Mouse (Mus musculus) thymus, postnatal 36 days (tissue): ENCODE data around the gene Zfp874a.
A peak's percentile ranks its signal among the peaks of the same experiment; 100 is the strongest.
"Not testable (repeated sequence)": the region's sequence is repeated elsewhere in the genome, so short reads cannot be mapped to it uniquely, and the experiment has no call there.

ENCODE experiments used
- DNase-seq, 2 experiments: peaks; one replicate each; pipeline ENCODE4 v3.0.0; 2022; ENCODE audit warnings: mixed read lengths in 2 of 2

Gene Zfp874a

DNA sequence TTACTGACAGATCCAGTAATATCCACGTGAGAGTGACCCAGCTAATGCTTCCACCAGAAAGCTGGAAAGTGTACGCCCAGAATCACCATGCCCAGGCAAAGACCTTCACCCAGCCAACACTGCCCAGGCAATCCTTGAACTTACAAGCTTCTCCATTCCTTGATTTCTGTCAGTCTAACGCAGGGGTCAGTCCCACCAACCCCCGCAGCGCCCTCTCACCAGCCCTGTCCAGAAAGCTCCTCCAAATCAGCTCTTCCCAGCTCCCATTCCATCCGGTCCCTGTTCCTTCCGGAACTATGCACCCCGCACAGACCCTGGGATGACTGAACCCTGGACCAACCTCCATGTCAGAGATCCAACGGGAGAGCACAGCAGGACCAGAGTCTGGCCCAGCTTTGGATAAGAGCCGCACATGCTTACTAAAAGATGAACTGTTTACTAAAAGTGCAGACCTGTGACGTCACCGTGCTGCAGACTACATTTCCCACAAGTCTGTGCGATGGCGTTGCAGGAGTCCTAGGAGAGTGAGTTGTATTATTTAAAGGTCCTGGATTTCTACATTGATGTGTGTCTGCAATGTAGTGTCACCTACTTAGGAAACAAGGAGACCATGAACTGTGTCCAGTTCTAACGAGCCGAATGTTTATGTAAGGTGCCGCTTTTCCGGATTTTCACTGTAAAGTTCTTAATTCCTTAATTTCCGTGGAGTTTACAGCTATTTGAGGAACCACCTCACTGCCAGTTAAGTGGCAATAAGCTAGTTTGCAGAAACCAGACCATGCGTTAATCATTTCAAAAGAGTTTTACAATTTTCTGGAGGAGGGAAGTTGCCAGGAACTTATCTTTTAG, at the start of gene Zfp874a:
Gene Zfp874a (minus strand): TSS at position 453 of the 849 bp plus-strand sequence.
- peak; percentile 84 to 87 for DNase-seq

DNA sequence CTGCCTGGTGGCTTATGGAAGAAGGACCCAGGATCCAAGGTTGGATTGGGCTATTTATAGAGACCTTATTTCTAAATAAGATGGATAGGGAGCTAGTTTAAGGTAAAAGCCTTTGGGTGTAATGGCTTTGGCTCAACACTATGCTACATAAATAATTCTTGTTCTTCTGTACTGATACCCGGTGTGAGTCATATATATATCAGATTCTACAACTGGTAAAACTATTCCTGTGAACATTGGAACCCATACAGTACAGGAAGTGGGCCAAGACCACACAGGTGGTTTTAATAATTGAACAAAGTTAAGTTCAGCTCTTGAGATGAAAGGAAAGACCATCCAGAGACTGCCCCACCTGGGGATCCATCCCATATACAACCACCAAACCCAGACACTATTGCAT, 49.5 kb upstream of the Zfp874a start:
- no peak for DNase-seq

DNA sequence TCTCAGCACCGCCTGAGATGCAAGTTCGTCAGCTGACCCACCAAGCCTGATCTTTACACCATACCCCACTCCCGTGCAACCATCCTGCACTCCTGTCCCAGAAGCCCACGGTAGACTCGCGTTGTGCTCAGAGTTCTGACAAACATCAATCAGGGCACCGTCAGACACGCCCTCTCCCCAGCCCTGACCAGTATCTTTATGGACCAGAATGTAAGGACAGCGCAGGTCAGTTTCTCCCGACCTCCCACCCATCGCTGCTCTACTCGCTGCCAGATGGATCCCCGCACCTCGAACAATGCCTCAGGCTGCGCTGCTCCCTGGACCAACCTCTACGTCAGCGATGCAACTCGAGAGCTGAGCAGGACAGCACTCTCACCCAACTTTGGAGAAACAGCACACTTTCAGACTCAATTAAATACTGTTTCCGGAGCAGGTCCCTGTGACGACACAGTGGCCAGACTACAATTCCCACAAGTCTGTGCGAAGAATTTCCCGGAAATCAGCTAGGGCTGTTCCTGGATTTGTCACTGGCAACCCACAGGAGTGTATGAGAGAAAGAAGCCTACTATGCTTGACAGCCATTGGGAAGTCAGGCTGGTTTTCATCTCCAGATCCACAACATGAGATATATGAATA, 48.8 kb upstream of the Zfp874a start, which contains the start of gene Zfp58:
Gene Zfp58 (minus strand): TSS at position 472 of the 636 bp plus-strand sequence.
- DNase-seq, result peak; percentile 75 to 81

DNA sequence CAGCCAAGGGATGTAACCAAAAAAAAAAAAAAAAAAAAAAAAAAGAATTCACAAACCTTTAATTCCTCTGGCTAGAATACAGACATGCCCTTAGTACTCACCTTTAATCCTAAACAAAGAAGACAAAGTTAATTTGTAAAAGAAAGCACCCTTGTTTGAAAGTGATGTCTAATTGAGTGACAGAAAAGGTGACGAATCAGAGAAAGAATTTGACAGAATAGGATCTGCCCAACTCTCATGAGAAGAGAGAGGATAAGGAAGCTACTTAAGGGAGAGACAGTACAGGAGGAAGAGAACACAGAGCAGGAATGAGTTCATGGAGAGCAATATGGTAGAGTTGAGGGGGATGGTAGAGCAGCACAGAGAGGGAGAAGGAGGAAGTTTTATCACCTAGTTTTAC, 44.2 kb upstream of the Zfp874a start:
- no peak for DNase-seq

DNA sequence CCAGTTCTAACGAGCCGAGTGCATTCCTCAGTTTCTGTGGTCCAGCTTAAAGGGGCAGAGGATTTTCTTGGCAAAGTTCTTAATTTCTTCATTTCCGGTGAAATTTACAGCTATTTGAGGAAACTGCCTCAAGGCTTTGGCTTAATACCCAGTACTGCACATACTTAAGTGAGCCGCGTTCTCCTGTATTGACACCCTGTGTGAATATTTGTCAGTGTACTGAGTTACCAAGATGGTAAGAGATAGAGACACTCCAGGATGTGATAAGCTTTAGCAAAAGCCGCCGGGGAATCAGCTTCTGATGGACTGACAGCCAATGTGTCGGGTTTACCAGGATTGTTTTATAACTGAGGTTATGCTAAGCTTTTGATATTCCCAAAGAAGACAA, 33.0 kb upstream of the Zfp874a start:
- DNase-seq, result no peak

DNA sequence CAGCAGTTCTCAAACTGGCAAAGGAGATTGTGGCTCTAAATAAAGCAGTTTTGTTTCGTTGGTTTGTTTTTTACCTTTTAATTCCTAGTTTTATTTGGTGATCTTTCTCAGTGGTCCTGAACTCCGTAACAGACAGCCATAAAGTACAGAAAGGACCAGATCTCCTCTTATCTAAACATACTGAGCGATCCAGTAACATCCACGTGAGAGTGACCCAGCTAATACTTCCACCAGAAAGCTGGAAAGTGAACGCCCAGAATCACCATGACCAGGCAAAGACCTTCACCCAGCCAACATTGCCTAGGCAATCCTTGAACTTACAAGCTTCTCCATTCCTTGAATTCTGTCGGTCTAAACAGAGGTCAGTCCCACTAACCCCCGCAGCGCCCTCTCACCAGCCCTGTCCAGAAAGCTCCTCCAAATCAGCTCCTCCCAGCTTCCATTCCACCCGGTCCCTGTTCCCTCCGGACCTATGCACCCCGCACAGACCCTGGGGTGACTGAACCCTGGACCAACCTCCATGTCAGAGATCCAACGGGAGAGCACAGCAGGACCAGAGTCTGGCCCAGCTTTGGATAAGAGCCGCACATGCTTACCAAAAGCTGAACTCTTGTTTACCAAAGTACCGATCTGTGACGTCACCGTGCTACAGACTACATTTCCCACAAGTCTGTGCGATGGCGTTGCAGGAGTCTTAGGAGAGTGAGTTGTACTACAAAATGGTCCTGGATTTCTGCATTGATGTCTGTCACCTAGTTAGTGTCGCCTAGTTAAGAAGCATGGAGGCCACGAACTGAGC, 32.4 kb upstream of the Zfp874a start, which contains the start of gene Zfp874b:
Gene Zfp874b (minus strand): TSS at position 634 of the 799 bp plus-strand sequence.
- DNase-seq, result peak; percentile 83 to 86

DNA sequence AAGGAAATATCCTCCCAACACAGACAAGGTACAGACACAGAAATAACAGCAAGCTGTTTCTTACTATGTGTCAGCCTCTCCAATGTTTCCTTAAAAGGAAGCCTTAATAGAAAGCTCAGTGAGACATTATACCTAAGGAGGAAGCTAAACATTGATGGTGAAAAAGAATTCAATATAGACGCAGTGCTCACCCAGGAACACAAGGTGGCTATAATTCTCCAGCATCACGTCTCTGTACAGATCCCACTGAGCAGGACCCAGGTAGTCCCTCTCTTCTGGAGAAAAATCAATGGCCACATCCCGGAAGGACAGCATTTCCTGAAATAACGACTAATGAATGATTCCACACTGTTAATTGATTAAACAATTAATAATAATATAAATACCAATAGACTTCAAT, 30.1 kb upstream of the Zfp874a start:
- no peak for DNase-seq

DNA sequence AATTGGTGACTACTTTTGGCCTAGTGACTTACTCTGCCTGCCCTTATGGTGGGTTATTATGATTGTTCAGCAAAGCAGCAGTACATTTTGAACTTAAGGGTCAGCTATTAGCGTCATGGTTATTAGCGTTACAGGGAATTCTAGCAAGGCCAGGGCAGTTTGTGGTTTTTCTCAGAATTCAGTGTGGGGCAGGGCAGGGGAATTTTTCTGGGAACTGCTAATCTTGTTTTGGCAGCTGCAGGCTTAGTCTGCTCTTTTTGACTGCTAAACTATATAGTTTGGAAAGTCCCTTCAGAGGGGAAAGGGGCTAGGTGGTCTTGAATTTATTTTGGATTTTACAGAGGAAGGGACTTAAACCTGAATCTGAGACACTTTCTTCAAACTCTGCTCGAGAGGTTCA, 17.9 kb upstream of the Zfp874a start:
- no peak for DNase-seq

DNA sequence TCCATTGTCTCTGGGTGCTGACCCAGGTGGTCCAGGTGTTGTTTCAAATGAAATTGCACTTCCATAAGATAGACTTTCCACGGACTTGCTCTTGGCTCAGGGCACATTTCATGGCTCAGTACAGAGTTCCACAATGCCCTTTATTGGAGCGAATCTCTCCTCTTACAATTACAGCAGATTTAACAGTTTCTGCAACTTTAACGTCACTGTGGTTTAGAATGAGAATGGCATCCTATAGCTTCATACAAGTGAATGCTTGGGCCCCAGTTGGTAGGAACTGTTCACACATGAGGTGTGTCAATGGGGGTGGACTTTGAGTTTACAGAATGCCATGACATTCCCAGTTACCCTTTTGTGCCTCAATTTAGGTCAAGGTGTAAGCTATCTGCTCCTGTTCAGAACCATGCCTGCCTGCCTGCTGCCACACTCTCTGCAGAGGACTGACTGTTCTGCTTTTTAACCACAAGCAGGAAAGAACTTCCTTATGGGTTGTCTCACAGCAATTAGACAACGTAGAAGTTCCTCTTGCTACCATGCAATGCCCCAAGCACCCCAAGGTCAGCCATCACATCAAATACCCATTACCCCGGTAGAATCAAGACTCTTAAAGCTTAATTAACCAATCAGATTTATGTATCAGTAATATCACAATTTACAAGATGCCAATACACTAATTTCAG, 12.2 kb upstream of the Zfp874a start:
- not testable (repeated sequence) for DNase-seq

DNA sequence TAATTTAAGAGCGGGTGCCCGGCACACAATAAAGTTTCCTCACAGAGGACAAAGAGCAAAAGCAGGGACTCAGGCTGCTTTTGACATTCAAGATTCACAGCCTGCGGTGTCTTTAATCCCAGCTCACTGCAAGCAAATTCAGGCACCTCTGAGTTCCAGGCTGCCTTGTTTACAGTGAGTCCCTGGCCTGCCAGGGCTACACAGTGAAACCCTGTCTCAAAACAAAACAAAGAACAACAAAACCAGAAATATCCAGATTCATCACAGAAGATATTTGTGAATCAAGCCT, 541 bp upstream of the Zfp874a start:
- peak in 1 of 2 experiments; percentile 2 for DNase-seq

DNA sequence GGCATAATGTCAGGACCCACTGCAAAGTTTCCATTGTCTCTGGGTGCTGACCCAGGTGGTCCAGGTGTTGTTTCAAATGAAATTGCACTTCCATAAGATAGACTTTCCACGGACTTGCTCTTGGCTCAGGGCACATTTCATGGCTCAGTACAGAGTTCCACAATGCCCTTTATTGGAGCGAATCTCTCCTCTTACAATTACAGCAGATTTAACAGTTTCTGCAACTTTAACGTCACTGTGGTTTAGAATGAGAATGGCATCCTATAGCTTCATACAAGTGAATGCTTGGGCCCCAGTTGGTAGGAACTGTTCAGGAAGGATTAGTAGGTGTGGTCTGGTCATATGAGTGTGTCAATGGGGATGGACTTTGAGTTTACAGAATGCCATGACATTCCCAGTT, 14.3 kb downstream of the Zfp874a start:
- not testable (repeated sequence) for DNase-seq

DNA sequence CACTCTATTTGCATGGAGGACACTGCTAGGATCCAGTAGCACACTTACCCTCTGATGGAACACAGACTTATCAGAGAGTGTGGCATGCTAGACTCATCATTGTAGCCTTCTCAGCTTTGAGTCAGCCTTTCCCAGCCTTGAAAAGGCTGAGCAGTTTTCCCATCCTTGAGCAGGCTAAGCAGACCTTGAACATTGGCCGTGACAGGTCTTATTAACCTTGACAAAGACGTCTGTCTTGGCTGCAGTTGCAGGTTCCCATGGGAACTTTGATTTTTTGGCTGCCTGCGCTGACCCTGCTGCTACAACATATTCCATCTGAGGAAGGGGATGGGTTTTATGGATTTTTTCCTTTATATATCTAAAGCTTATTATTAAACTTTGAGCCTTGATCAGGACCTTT, 23.3 kb downstream of the Zfp874a start:
- no peak for DNase-seq

DNA sequence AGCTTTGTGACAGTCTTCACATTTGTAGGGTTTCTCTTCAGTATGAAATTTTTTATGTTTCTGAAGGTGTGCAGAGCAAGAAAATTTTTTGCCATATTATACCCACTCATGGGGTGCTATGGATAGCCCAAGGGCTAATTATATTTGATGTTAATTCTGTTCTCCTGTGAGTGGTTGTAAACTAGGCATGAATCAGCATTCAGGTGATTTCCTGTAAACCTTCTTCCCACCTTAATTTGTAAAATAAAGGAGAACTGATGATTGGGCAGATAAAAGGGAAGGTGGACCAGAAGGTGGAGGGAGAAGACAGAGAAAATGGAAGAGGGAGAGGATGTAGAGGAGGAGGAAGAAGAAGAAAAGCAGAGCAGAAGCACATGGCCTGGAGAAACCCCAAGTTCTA, 25.7 kb downstream of the Zfp874a start:
- not testable (repeated sequence) for DNase-seq

DNA sequence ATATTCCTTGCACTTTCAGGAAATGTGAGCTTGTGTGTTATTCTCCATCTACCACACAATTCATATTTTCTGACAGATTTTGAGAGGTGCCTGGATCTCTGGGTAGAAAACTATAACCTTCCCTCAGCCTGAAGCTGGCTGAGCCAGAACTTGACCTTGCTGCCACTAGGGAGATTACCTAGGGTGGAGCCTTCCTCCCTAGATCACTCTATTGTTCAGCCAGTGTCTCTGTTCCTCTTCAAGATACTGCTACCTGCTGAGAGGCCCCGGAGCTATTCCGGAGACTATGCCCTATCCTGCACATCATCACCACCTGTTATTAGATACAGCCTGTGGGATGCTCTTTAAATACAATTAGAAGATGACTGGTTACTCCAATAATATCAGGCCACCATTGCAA, 28.9 kb downstream of the Zfp874a start:
- DNase-seq, result not testable (repeated sequence)

DNA sequence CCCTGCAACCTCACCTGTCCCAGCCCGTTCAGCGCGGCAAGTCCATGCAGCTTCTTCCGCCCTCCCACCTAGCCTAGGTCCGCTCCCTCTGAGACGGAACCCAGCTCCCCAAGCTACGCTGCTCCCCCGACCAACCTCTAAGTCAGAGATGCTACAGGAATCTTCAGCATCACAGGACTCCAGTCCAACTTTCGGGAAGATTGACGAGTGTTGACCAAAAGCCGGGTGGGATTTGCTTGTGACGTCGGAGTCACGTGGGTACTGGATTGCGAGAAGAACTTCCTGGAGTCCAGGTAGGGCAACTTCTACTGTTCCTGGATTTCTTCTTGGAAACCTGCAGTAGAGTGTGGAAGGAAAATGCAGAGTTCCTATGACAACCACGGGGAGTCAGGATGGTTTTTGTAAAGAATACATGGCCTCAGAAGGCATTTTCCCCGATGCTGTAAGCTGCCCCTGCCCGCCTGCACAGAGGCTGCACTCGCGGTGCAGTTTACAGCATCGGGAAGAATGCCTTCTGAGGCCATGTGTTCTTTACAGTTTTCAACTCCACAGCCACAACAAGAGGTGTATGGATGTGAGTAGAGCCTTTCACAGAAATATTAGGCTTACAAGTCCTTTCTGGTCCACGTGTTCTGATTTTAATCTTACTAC, 30.1 kb downstream of the Zfp874a start, which contains the start of gene Zfp459:
Gene Zfp459 (minus strand): TSS at position 212 of the 651 bp plus-strand sequence.
- peak; percentile 41 to 56 for DNase-seq

DNA sequence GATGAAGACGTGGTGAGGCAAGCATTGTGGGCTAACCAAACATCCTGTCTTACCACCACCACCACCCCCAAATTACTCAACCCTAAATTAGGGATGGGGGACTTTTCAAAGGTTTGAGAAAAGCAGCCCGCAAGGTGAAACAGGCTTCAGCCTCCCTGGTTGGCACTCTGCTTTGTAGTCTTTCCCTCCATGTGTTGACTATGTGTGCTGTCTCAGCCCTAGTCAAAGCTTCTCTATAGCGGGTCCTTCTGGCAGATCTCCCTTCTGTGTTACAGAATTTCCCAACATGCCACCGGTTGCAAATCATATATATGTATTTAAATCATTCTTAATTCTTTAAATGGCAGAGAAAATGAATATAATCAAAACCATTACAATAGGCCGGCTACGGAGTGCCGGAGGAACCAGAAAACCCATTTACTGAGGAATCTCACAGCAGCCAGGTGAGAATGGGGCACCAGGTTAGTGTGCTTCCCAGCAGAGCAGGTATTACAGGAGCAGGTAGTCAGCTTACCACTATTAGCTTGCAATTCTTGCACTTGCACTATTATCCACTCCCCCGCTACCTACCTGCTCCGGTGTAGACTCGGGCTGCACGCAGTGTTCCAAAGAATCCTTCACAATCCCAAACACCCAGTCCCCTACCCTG, 30.7 kb downstream of the Zfp874a start:
- DNase-seq, result no peak

DNA sequence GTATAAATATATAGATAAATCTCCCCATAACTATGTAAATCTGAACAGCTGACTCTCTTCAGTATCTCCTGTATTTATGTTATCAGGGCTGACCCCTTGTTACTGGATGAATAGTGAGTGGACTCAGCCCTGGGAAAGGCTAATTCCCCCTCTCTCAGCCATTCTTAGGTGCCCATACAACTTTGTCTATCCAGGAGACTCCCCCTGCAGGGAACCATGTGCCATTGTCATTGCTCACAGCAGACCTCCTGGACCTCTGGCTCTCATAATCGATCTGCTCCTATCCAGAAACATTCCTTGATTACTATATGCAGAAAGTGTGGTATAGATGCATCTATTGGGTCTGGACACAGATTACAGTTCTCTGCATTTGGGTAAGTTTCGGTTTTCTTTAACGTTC, 34.6 kb downstream of the Zfp874a start:
- DNase-seq, result no peak

DNA sequence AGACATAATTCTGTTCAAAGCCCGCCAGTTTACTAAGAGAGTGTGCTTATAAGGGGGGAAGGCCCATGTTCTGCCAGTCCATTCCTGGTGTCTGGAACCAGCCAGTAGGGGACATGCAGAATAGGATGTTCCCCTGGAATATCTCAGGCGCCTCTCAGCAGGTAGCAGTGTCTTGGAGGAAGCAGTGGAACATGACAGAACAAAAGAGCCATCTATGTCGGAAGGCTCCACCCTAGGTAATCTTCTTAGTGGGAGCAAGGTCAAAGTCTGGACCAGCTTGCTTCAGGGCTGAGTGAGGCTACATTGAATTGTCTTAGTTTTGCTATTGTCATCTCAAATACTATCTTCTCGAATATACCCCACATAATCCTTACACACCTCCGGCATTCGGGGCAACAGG, 35.7 kb downstream of the Zfp874a start:
- DNase-seq, result no peak

DNA sequence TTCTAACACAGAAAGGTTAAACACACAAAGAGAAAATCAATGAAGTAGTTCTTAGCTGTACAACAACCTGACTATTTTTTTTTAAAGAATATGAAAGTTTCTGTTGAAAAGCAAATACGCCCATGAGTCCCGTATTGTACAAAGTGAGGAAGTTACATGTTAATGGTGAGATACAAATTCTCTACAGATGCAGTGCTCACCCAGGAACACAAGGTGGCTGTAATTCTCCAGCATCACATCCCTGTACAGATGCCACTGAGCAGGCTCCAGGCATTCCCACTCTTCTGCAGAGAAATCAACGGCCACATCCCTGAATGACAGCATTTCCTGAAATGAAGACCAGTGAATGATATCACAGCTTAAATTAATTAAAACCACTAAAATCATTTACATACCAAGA, 37.8 kb downstream of the Zfp874a start:
- DNase-seq, result not testable (repeated sequence)

DNA sequence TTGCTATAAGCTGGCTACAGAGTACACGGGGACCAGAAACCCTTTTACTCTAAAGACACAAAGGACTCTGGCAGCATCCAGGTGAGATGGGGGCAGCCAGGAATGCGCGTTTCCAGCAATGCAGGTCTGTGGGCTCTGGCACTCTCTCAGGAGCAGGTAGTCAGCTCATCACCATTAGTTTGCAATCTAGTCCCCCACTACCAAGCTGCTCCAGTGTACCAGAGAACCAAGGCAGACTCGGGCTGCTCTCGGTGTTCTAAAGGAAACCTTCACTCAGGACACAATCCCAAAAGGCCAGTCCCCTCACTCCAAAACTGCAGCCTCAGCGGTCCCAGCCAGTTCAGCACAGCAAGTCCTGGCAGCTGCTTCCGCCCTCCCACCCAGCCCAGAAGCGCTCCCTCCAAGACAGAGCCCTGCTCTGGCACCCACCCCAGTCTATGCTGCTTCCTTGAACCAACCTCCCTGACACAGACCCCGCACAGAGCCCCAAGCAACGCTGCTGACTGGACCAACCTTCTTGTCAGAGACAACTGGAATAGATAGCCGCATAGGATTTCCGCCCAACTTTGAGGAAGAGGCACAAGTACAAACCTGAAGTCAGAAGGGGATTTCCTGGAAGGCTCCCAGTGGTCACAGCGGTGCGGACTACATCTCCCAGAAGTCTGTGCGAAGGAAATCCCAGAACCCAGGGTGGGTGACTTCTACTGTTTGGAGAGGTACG, 52.1 kb downstream of the Zfp874a start, which contains the start of gene Zfp429:
Gene Zfp429 (minus strand): TSS at position 637 of the 721 bp plus-strand sequence.
- DNase-seq, result peak; percentile 69 to 76

DNA sequence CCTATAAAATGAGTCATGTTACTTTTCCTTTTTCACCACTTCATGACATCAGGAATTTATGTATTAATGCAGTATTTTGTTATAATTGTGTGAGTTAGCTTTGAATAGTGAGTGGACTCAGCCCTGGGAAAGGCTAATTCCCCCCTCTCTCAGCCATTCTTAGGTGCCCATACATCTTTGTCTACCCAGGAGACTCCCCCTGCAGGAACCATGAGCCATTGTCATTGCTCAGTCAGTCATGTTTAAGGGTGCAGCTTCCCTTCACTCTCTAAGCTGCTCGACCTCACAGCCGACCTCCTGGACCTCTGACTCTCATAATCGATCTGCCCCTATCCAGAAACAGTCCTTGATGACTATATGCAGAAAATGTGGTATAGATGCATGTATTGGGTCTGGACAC, 75.2 kb downstream of the Zfp874a start:
- not testable (repeated sequence) for DNase-seq
